Mouse (Mus musculus) liver, embryonic 14.5 days (tissue): ENCODE results near the gene Olfr279.

ENCODE experiments used
- CTCF ChIP-seq: IDR thresholded peaks from 2 replicates; pipeline ENCODE4 v1.5.1; 2016; ENCODE audit warnings: antibody characterized with exemption, low read depth, control low read depth
- EP300 ChIP-seq: IDR thresholded peaks from 2 replicates; pipeline ENCODE4 v1.6.1; 2016; ENCODE audit warnings: antibody characterized with exemption, low read depth

DNA sequence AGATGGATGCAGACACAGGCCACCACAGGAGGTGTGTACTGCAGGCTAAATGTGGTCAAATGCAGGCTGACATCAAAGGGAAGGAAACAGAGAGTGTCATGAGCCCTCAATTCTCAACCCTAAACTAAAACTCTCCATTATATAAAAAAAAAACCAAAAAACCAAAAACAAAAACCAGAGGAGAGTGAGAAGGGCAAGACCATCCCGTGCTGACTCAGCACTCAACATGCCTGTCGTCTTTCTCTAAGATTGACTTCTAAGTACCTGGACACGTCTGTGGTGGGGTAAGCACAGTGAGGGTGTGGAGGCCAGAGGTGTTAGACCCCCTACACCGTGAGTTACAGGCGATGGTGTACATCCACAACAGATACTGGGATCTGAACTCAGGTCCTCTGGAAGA is 54.6 kb downstream of the Olfr279 start:
- TF ChIP-seq CTCF (no peak), EP300 (no peak)
